Mouse (Mus musculus): ENCODE results near the gene Sprr2e. TPM values are rescaled to one million over a fixed set of nuclear protein-coding genes. Genes with fewer than 3 reads are reported as not detected.

The Sprr2e gene
- polyA plus RNA-seq, 1 experiment = not detected

GRCm38 (mm10) chr3:92394301-92394700 is 42.4 kb downstream of the Sprr2e start:
- Histone ChIP-seq H3K4me3 (ENCODE audit: insufficient read depth, low read length) (no peak overlapping the region), H3K27ac (ENCODE audit: insufficient read depth, low read length) (no peak overlapping the region), H3K4me1 (ENCODE audit: control insufficient read depth, insufficient read depth, low read length) (no peaks in the 10 kb centered on the region)
- TF ChIP-seq CTCF (IDR thresholded peaks at IDR 0.05; ENCODE audit: extremely low read depth, insufficient read depth, low read length) (no peak), POLR2A (IDR thresholded peaks at IDR 0.05; ENCODE audit: extremely low read depth, insufficient read depth, low read length) (no peak)

Other genes with a start within 250 kb of the Sprr2e start
- not detected in 2 replicates for gene Prr9, start 228.2 kb upstream of the Sprr2e start, polyA plus RNA-seq (2012; rRNA removed)
- gene Lelp1, start 209.4 kb upstream of the Sprr2e start, polyA plus RNA-seq (2012; rRNA removed) = not detected in 2 replicates
- gene Sprr2a1, start 136.3 kb upstream of the Sprr2e start, polyA plus RNA-seq (2012; rRNA removed) = 0.06 TPM in 1 of 2 replicates, not detected in the other
- 1.8 and 3.8 TPM in 2 replicates for gene Sprr2a2, start 136.2 kb upstream of the Sprr2e start, polyA plus RNA-seq (2012; rRNA removed)
- gene Sprr2a3, start 66.7 kb upstream of the Sprr2e start, polyA plus RNA-seq (2012; rRNA removed) = 0.11 TPM in 1 of 2 replicates, not detected in the other
- gene Sprr2b, start 35.5 kb upstream of the Sprr2e start, polyA plus RNA-seq (2012; rRNA removed) = not detected in 2 replicates
- not detected in 2 replicates for gene Sprr2d, start 13.0 kb upstream of the Sprr2e start, polyA plus RNA-seq (2012; rRNA removed)
- not detected in 2 replicates for gene Sprr2f, start 13.0 kb downstream of the Sprr2e start, polyA plus RNA-seq (2012; rRNA removed)
- not detected in 2 replicates for gene Sprr2h, start 33.5 kb downstream of the Sprr2e start, polyA plus RNA-seq (2012; rRNA removed)
- gene Sprr2i, start 55.8 kb downstream of the Sprr2e start, polyA plus RNA-seq (2012; rRNA removed) = not detected in 2 replicates
- not detected in 2 replicates for gene Sprr2j-ps, start 65.9 kb downstream of the Sprr2e start, polyA plus RNA-seq (2012; rRNA removed)
- 11.5 TPM in 2 replicates for gene Gm9774, start 77.3 kb downstream of the Sprr2e start, polyA plus RNA-seq (2012; rRNA removed)
- gene Sprr2k, start 80.4 kb downstream of the Sprr2e start, polyA plus RNA-seq (2012; rRNA removed) = not detected in 2 replicates
- gene Sprr1b, start 86.6 kb downstream of the Sprr2e start, polyA plus RNA-seq (2012; rRNA removed) = not detected in 2 replicates
- not detected in 2 replicates for gene Sprr3, start 106.6 kb downstream of the Sprr2e start, polyA plus RNA-seq (2012; rRNA removed)
- 0.26 and 0.42 TPM in 2 replicates for gene Sprr1a, start 133.8 kb downstream of the Sprr2e start, polyA plus RNA-seq (2012; rRNA removed)
- not detected in 2 replicates for gene Sprr4, start 148.3 kb downstream of the Sprr2e start, polyA plus RNA-seq (2012; rRNA removed)
- gene 2310046K23Rik, start 182.4 kb downstream of the Sprr2e start, polyA plus RNA-seq (2012; rRNA removed) = not detected in 2 replicates
- not detected in 2 replicates for gene Ivl, start 221.6 kb downstream of the Sprr2e start, polyA plus RNA-seq (2012; rRNA removed)
- not detected in 2 replicates for gene Smcp, start 236.9 kb downstream of the Sprr2e start, polyA plus RNA-seq (2012; rRNA removed)

All from cortical plate, adult 2 months (tissue).